Mouse (Mus musculus) neutrophil, adult 5-6 weeks (primary cell): ENCODE results near the gene Ralgapa2. TPM values are rescaled to one million over a fixed set of nuclear protein-coding genes. Genes with fewer than 3 reads are reported as not detected.

Source experiments
- ATAC-seq: fragments of 151-379, 151-347 bp; 2 replicates; pipeline ENCODE4 v1.8.0; 2017; ENCODE audit warnings: mild to moderate bottlenecking, moderate TSS enrichment; ENCODE audit not compliant: insufficient number of reproducible peaks, poor library complexity, low FRiP score, severe bottlenecking; ENCODE audit errors: extremely low read depth
- total RNA-seq: library from RNA; stranded (forward); fragments of 200-1000 nt; gene quantifications from 2 replicates; pipeline ENCODE4 v1.2.3, GENCODE M21; 2017

Ralgapa2 gene
- total RNA-seq, 1 experiment from 2014 or later = 33.1 TPM

GRCm38 (mm10) chr2:146288326-146288725 is 223.8 kb downstream of the Ralgapa2 start:
- no peak for ATAC-seq

- no peak for ATAC-seq
Observed at GRCm38 (mm10) chr2:146287531-146287930, 224.6 kb downstream of the Ralgapa2 start.

GRCm38 (mm10) chr2:146281346-146281745 is 230.8 kb downstream of the Ralgapa2 start:
- ATAC-seq = no peak

GRCm38 (mm10) chr2:146280921-146281274 is 231.2 kb downstream of the Ralgapa2 start:
- ATAC-seq = no peak

- ATAC-seq = no peak
Observed at GRCm38 (mm10) chr2:146280221-146280920, 231.8 kb downstream of the Ralgapa2 start.

GRCm38 (mm10) chr2:146279430-146280220 is 232.5 kb downstream of the Ralgapa2 start:
- no peak for ATAC-seq

- ATAC-seq = no peak
Observed at GRCm38 (mm10) chr2:146278381-146278780, 233.8 kb downstream of the Ralgapa2 start.

- ATAC-seq = no peak
Observed at GRCm38 (mm10) chr2:146266539-146266938, 245.6 kb downstream of the Ralgapa2 start.

GRCm38 (mm10) chr2:146265045-146265444 is 247.1 kb downstream of the Ralgapa2 start:
- no peak for ATAC-seq

GRCm38 (mm10) chr2:146262966-146263365 is 249.2 kb downstream of the Ralgapa2 start:
- ATAC-seq = no peak

GRCm38 (mm10) chr2:146262215-146262614 is 249.9 kb downstream of the Ralgapa2 start:
- ATAC-seq = no peak

GRCm38 (mm10) chr2:146261146-146261545 is 251.0 kb downstream of the Ralgapa2 start:
- ATAC-seq = no peak

GRCm38 (mm10) chr2:146259787-146260560 is 252.2 kb downstream of the Ralgapa2 start:
- ATAC-seq = no peak

GRCm38 (mm10) chr2:146258736-146259469 is 253.2 kb downstream of the Ralgapa2 start:
- ATAC-seq = no peak

- no peak for ATAC-seq
Observed at GRCm38 (mm10) chr2:146257609-146258008, 254.5 kb downstream of the Ralgapa2 start.

- ATAC-seq = no peak
Observed at GRCm38 (mm10) chr2:146257037-146257436, 255.1 kb downstream of the Ralgapa2 start.

- ATAC-seq = no peak
Observed at GRCm38 (mm10) chr2:146256321-146256875, 255.7 kb downstream of the Ralgapa2 start.

- no peak for ATAC-seq
Observed at GRCm38 (mm10) chr2:146255636-146256035, 256.5 kb downstream of the Ralgapa2 start.

GRCm38 (mm10) chr2:146254387-146254786 is 257.8 kb downstream of the Ralgapa2 start:
- ATAC-seq = no peak
